Mouse (Mus musculus) mouse embryonic stem cell (cell line): Measurements from ENCODE around the gene Mmp8.

Experiments
- in situ Hi-C, 2 experiments: fragments of 300-500 bp; cut with MboI; formaldehyde crosslinking; loops; 1 replicate in 1 of 2; 3 replicates in 1 of 2; pipeline ENCODE4 v1.14.3; 2019 to 2020; ENCODE audit warnings: low sequenced_read_pairs in 2 of 2, low pct_unique_long_range_greater_than_20kb in 1 of 2, mixed read lengths in 1 of 2; ENCODE audit not compliant: unreplicated experiment in 1 of 2

Gene Mmp8

GRCm38 (mm10) chr9:7575526-7575925 lies 17.3 kb downstream of the Mmp8 start:
- in situ Hi-C loops = no loop called here

DNA sequence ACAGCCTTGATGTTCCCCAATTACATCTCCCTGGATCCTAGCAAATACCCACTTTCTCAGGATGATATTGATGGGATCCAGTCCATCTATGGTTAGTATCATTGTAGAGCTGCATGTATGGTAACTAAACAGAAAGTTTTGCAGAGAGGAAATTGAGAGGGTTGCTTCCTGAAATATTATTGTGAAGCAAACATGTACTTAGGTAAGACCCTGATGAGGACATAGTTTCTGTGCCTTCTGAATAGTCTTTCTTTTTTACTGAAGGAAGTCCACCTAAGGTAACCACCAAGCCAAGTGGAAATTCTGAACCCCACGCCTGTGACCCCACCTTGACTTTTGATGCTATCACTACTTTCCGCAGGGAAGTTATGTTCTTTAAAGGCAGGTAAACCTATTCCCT lies 19.1 kb downstream of the Mmp8 start:
- in situ Hi-C loops = no loop called here

DNA sequence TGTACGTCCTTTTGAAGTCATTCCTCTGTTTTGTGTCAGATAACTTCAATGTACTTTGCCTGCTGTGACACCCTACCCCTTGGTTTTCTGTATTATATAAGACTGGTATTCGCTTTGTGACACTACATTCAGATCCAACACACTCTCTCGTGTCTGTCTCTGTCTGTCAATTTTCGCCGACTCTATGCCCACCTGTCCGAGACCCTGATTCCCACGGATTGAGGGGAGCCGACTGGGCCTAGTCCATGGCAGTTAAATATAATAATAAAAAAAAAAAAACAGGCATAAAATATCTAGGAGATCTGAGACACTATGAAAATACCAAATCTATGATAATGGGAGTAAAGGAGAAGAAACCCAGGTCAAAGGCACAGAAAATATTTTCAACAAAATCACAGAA lies 31.8 kb downstream of the Mmp8 start:
- in situ Hi-C loops = loop anchor here in 1 of 2 experiments (10.0 kb wide), 1 partner anchor 365 kb away; no protein-coding TSS in a partner anchor

DNA sequence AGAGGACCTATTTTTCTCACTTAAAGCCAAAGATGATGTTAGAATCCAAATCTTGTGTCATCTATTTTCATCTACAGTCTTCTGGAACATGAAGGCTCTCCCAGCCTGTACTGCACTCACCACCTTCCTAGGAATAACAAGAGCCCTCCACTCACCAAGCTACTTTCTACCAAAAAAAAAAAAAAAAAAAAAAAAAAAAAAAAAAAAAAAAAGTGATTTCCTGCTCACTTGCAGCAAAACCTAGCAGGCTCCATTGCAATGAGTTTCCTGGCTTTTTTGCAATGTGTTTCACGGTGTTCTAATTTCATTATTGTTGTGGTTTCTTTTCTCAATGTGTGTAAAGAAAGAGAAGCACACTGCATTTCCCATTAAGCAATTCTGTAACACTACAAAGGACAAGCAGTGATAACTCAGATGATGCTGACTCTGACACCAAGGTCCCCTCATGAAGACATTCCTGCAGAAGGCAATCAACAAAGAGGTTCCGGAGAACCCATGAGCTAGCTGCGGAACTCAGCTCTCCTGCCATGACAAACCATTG lies 35.1 kb downstream of the Mmp8 start:
- in situ Hi-C loops = loop anchor here in 1 of 2 experiments (10.0 kb wide), 1 partner anchor 369 kb away; no protein-coding TSS in a partner anchor

- in situ Hi-C loops = loop anchor here in 1 of 2 experiments (10.0 kb wide), 1 partner anchor 370 kb away; no protein-coding TSS in a partner anchor
Observed at GRCm38 (mm10) chr9:7594816-7595540, 36.7 kb downstream of the Mmp8 start.

GRCm38 (mm10) chr9:7602982-7603742 lies 44.9 kb downstream of the Mmp8 start:
- in situ Hi-C loops = loop anchor here (25.0 kb wide), 2 partner anchors 259 to 284 kb away; partner anchors contain the start of gene Birc3 (in 1 of the 2)

DNA sequence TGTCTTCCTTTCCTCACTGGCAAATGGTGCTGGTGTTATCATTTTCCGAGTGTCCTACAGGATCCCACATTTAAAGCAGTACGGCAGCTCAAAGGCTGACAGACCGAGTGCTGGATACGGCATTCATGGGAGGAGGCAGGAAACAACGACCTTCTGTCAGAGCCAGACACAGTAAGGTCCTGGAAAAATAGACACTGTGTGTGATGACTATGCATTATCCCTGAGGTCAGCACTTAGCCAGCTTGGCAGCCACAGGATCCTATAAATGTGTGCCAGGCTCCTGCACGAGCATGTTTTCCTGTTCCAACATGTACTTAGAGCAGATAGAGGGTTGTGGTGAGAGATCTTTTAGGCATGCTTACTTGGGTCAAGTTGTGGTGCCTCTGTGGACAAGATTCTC lies 45.7 kb downstream of the Mmp8 start:
- in situ Hi-C loops = loop anchor here (25.0 kb wide), 2 partner anchors 258 to 283 kb away; partner anchors contain the start of gene Birc3 (in 1 of the 2)

DNA sequence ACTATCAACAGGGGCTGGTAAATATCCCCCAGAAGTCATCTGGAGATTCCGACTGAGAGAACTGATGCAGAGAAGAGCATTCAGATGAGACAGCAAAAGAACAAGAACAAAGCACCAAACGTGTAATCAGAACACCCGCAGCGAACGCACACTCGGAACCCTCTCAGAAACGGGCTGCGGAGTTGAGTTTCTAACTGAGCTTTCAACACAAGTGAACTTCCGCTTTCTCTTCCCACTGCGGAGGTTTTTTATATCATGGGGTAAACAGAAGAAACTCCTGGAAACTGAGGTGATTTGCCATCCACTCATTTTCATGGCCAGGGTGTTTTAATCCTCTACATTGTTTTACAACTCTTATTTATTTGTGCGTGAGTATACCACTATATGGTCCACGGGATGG lies 47.4 kb downstream of the Mmp8 start:
- in situ Hi-C loops = loop anchor here (25.0 kb wide), 2 partner anchors 257 to 282 kb away; partner anchors contain the start of gene Birc3 (in 1 of the 2)
